Comparison of ENCODE assay signal across 11 mouse cellular contexts in the genomic region with DNA sequence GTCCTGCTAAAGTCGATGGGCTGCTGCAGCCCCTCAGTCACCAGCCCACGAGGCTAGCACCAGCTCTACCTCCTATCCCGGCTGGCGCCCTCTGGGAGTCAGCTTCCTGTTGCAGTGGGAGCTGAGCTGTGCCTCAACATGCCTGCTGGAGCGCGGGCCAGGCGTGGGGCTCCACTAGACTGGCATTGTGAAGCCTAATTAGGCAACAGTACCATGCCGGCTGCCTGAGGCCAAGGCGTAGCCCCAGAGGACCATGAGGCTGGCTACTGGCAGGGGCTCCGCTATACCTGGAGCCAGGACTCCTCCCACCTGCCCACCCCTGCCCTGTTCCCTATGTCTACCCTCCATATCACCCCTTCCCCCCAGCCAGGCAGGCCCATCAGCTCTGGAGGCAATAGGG. TPM values are rescaled to one million over a fixed set of nuclear protein-coding genes. Genes with fewer than 3 reads are reported as not detected.
DNase-seq lines count a peak whose midpoint lies in the region; ATAC-seq and TF ChIP-seq lines count a peak whose summit lies in the region.
"Had no signal": no experiment of that assay in that cellular context is flagged by ENCODE, and none has a peak within 500 bp of the region (broad histone marks: within the 10 kb centered on the region; RNA-seq: fewer than 3 reads in every experiment).

A gene (minus strand): TSS at position 61 of the 400 bp plus-strand sequence.

- H3K36me3 ChIP-seq in embryonic facial prominence, embryonic 15.5 days = no peaks in the 10 kb centered on the region
- H3K36me3 ChIP-seq in midbrain, postnatal 0 days (ENCODE audit: insufficient read depth, low read length) = no peaks in the 10 kb centered on the region
- H3K36me3 ChIP-seq: heart, embryonic 15.5 days had no signal

- H3K9ac ChIP-seq in embryonic facial prominence, embryonic 15.5 days = peak within 1 kb of the TSS; percentile 9; the same call in 1 of the 2 replicates
- H3K9ac ChIP-seq in midbrain, postnatal 0 days (replicated peaks; ENCODE audit: low read length, poor library complexity, severe bottlenecking) = no peak within 1 kb of the TSS
- H3K9ac ChIP-seq: heart, embryonic 15.5 days had no signal

- no peak within 1 kb of the TSS for H3K4me3 ChIP-seq in left cerebral cortex, adult 2 months
- H3K4me3 ChIP-seq in embryonic facial prominence, embryonic 15.5 days (replicated peaks) = peak within 1 kb of the TSS; percentile 23
- no peak within 1 kb of the TSS for H3K4me3 ChIP-seq in midbrain, postnatal 0 days (ENCODE audit: low read depth, low read length)
- H3K4me3 ChIP-seq: heart, embryonic 15.5 days had no signal

- no peak within 1 kb of the TSS for H3K27ac ChIP-seq in left cerebral cortex, adult 2 months
- H3K27ac ChIP-seq in embryonic facial prominence, embryonic 15.5 days (replicated peaks) = peak within 1 kb of the TSS; percentile 74
- no peak within 1 kb of the TSS for H3K27ac ChIP-seq in midbrain, postnatal 0 days (ENCODE audit: low read depth, low read length)
- H3K27ac ChIP-seq: heart, embryonic 15.5 days had no signal

- 41% methylated on average over 10 of the region's 10 CpGs for WGBS in embryonic facial prominence, embryonic 15.5 days
- 80% methylated on average over 10 of the region's 10 CpGs for WGBS in large intestine, adult 2 months
- 60% methylated on average over 10 of the region's 10 CpGs for WGBS in midbrain, postnatal 0 days

- no peaks in the 10 kb centered on the region for H3K9me3 ChIP-seq in embryonic facial prominence, embryonic 15.5 days (replicated peaks)
- H3K9me3 ChIP-seq in midbrain, postnatal 0 days (ENCODE audit: low read length) = no peaks in the 10 kb centered on the region
- H3K9me3 ChIP-seq: heart, embryonic 15.5 days had no signal

- intact Hi-C loops in left cerebral cortex, adult 2 months (cut with DNase I) = no loop called here

- no peaks in the 10 kb centered on the region for H3K27me3 ChIP-seq in embryonic facial prominence, embryonic 15.5 days
- H3K27me3 ChIP-seq in midbrain, postnatal 0 days (ENCODE audit: insufficient read depth, low read length) = no peaks in the 10 kb centered on the region

- DNase-seq in left cerebral cortex, adult 2 months (ENCODE audit: extremely low spot score in 1 of 2, low spot score in 2 of 2) = no peak
- no peak for DNase-seq in left cerebral cortex, adult 11 months (ENCODE audit: low spot score)
- DNase-seq in large intestine, adult 2 months (ENCODE audit: low read depth, low spot score) = no peak
- DNase-seq in midbrain, postnatal 0 days (ENCODE audit: low spot score) = no peak
- no peak for DNase-seq in testis, postnatal 10 days (ENCODE audit: low spot score)
- no peak for DNase-seq in B cell, adult 2 months
- DNase-seq: lung, postnatal 14 days; retina, postnatal 1 day had no signal

- peak within 1 kb of the TSS; percentile 39 for H3K4me2 ChIP-seq in embryonic facial prominence, embryonic 15.5 days (replicated peaks)
- H3K4me2 ChIP-seq in midbrain, postnatal 0 days (ENCODE audit: low read depth, low read length, poor library complexity, severe bottlenecking) = no peak within 1 kb of the TSS
- H3K4me2 ChIP-seq: heart, embryonic 15.5 days had no signal

- no peak for TF ChIP-seq CTCF in left cerebral cortex, adult 2 months (IDR thresholded peaks at IDR 0.05)
- TF ChIP-seq CTCF in midbrain, postnatal 0 days (IDR thresholded peaks at IDR 0.05) = no peak

- peaks cover 40% of the 10 kb centered on the region for H3K4me1 ChIP-seq in embryonic facial prominence, embryonic 15.5 days
- no peaks in the 10 kb centered on the region for H3K4me1 ChIP-seq in midbrain, postnatal 0 days (ENCODE audit: insufficient read depth, low read length)
- H3K4me1 ChIP-seq: heart, embryonic 15.5 days had no signal

- peak; percentile 20; the same call in 1 of the 2 replicates for ATAC-seq in embryonic facial prominence, embryonic 15.5 days (ENCODE audit: insufficient number of reproducible peaks, low FRiP score, low TSS enrichment, low read depth)
- ATAC-seq in midbrain, postnatal 0 days (ENCODE audit: low FRiP score) = no peak
- ATAC-seq in erythroid progenitor cell, adult 5-6 weeks (replicated peaks; ENCODE audit: low FRiP score, poor library complexity, severe bottlenecking) = no peak

RNA-seq across cellular contexts. Expression of the gene that starts here (rescaled TPM):
- 10 to 100 TPM; 83.4 to 90.2 TPM for total RNA-seq in left cerebral cortex, adult 2 months (2021)
- polyA plus RNA-seq in embryonic facial prominence, embryonic 15.5 days (2015; fragmentation: Nextera tagmentation; extraction: Ambion mirVana) = 22.4 and 24.4 TPM in 2 replicates
- 28.5 and 45.9 TPM in 2 replicates for polyA plus RNA-seq in large intestine, adult 2 months (2012; rRNA removed)
- total RNA-seq in midbrain, postnatal 0 days (2014; rRNA removed) = 49.8 and 51.1 TPM in 2 replicates
- polyA plus RNA-seq in midbrain, postnatal 0 days (2015; fragmentation: Nextera tagmentation; extraction: Ambion mirVana) = 21.1 and 21.7 TPM in 2 replicates
- total RNA-seq in erythroid progenitor cell, adult 5-6 weeks (2015; ENCODE audit: low replicate concordance) = not detected in 2 replicates
- not detected in 2 replicates for total RNA-seq in erythroid progenitor cell, adult 5-6 weeks (2017; ENCODE audit: low replicate concordance)

Comparison
In these comparisons a context has a peak if more than half of its experiments do, and no peak if none do; other contexts are left out.
1. RNA of the gene that starts here (total RNA-seq): 83.4 to 90.2 TPM in left cerebral cortex, adult 2 months and 49.8 to 51.1 TPM in midbrain, postnatal 0 days; not detected in erythroid progenitor cell, adult 5-6 weeks; every median in the first group is over 10 times any median in the second.